Mouse (Mus musculus): ENCODE measurements around the gene Swap70.

Swap70 gene

GRCm38 (mm10) chr7:110305486-110305885, 84.0 kb downstream of the Swap70 start:
- DNase-seq (ENCODE audit: low read depth, low spot score) = no peak

- DNase-seq (ENCODE audit: low read depth, low spot score) = no peak
Measured at GRCm38 (mm10) chr7:110306281-110306680, 84.8 kb downstream of the Swap70 start.

GRCm38 (mm10) chr7:110307741-110308140, 86.2 kb downstream of the Swap70 start:
- DNase-seq (ENCODE audit: low read depth, low spot score) = no peak

GRCm38 (mm10) chr7:110309246-110309645, 87.7 kb downstream of the Swap70 start:
- DNase-seq (ENCODE audit: low read depth, low spot score) = no peak

- no peak for DNase-seq (ENCODE audit: low read depth, low spot score)
Measured at GRCm38 (mm10) chr7:110313392-110314055, 92.0 kb downstream of the Swap70 start.

GRCm38 (mm10) chr7:110314401-110314890, 92.9 kb downstream of the Swap70 start:
- no peak for DNase-seq (ENCODE audit: low read depth, low spot score)

- DNase-seq (ENCODE audit: low read depth, low spot score) = no peak
Measured at GRCm38 (mm10) chr7:110315352-110315751, 93.8 kb downstream of the Swap70 start.

GRCm38 (mm10) chr7:110317412-110317811, 95.9 kb downstream of the Swap70 start:
- DNase-seq (ENCODE audit: low read depth, low spot score) = no peak

- no peak for DNase-seq (ENCODE audit: low read depth, low spot score)
Measured at GRCm38 (mm10) chr7:110318971-110319519, 97.5 kb downstream of the Swap70 start.

- no peak for DNase-seq (ENCODE audit: low read depth, low spot score)
Measured at GRCm38 (mm10) chr7:110321106-110321505, 99.6 kb downstream of the Swap70 start.

- no peak for DNase-seq (ENCODE audit: low read depth, low spot score)
Measured at GRCm38 (mm10) chr7:110324852-110325251, 103.3 kb downstream of the Swap70 start.

- no peak for DNase-seq (ENCODE audit: low read depth, low spot score)
Measured at GRCm38 (mm10) chr7:110325381-110326110, 104.0 kb downstream of the Swap70 start.
